Mouse (Mus musculus) urinary bladder, postnatal 14 days (tissue): ENCODE measurements around the gene Impdh2.
"Not testable (repeated sequence)": the region's sequence is repeated elsewhere in the genome, so short reads cannot be mapped to it uniquely, and the experiment has no call there.

Source experiments
- DNase-seq: peaks from one replicate; pipeline ENCODE4 v3.0.0; 2021; ENCODE audit warnings: low spot score

Gene Impdh2

GRCm38 (mm10) chr9:108601986-108602385 lies 41.9 kb downstream of the Impdh2 start:
- no peak for DNase-seq

- DNase-seq = not testable (repeated sequence)
Measured at GRCm38 (mm10) chr9:108607929-108608328, 47.8 kb downstream of the Impdh2 start.

GRCm38 (mm10) chr9:108608889-108609288 lies 48.8 kb downstream of the Impdh2 start:
- no peak for DNase-seq

GRCm38 (mm10) chr9:108611488-108611887 lies 51.4 kb downstream of the Impdh2 start:
- no peak for DNase-seq
